In genomic region chr11:68058466-68059201, GRCm38 (mm10) we compare ENCODE assay signal across 18 mouse cellular contexts.
A peak's percentile ranks its signal among the peaks of the same experiment; 100 is the strongest.
DNase-seq lines count a peak whose midpoint lies in the region; ATAC-seq lines count a peak whose summit lies in the region.
"Had no signal": no experiment of that assay in that cellular context is flagged by ENCODE, and none has a peak within 500 bp of the region (broad histone marks: within the 10 kb centered on the region; RNA-seq: fewer than 3 reads in every experiment).

No protein-coding gene starts in this region.

- no peak overlapping the region for H3K4me2 ChIP-seq in midbrain, embryonic 14.5 days (ENCODE audit: low read length)
- H3K4me2 ChIP-seq: forebrain, embryonic 15.5 days; hindbrain, embryonic 14.5 days; intestine, embryonic 15.5 days; limb, embryonic 12.5 days; liver, embryonic 15.5 days; neural tube, embryonic 15.5 days had no signal

- no peak overlapping the region for H3K9ac ChIP-seq in midbrain, embryonic 14.5 days (replicated peaks; ENCODE audit: low read length)
- H3K9ac ChIP-seq: forebrain, embryonic 15.5 days; hindbrain, embryonic 14.5 days; intestine, embryonic 15.5 days; limb, embryonic 12.5 days; liver, embryonic 15.5 days; neural tube, embryonic 15.5 days had no signal

- DNase-seq in heart, adult 11 months, result peak; percentile 92
- DNase-seq in heart, embryonic 10.5 days (ENCODE audit: low spot score), result no peak
- no peak for DNase-seq in midbrain, embryonic 10.5 days (ENCODE audit: low spot score)
- no peak for DNase-seq in midbrain, embryonic 14.5 days
- DNase-seq in gastrocnemius, postnatal 25 days, result peak; percentile 47
- DNase-seq in layer of hippocampus, adult 18-20 months (ENCODE audit: low spot score in 2 of 2), result no peak
- DNase-seq: cerebellum, adult 11 months; cerebellum, postnatal 14 days; kidney, postnatal 14 days; layer of hippocampus, adult 9-11 months; lung, postnatal 14 days had no signal

- no peaks in the 10 kb centered on the region for H3K9me3 ChIP-seq in heart, embryonic 10.5 days
- H3K9me3 ChIP-seq in midbrain, embryonic 10.5 days (replicated peaks), result no peaks in the 10 kb centered on the region
- H3K9me3 ChIP-seq in midbrain, embryonic 14.5 days (ENCODE audit: control insufficient read depth, low read length), result no peaks in the 10 kb centered on the region
- H3K9me3 ChIP-seq: forebrain, embryonic 15.5 days; intestine, embryonic 15.5 days; liver, embryonic 15.5 days; neural tube, embryonic 15.5 days had no signal

- ATAC-seq in midbrain, embryonic 14.5 days (ENCODE audit: low FRiP score, low TSS enrichment), result no peak
- ATAC-seq in megakaryocyte-erythroid progenitor cell, adult 5-6 weeks (replicated peaks; ENCODE audit: low FRiP score, low TSS enrichment, poor library complexity, severe bottlenecking), result no peak
- ATAC-seq: forebrain, embryonic 15.5 days; intestine, embryonic 15.5 days had no signal

- no peak overlapping the region for H3K27ac ChIP-seq in heart, embryonic 10.5 days
- 0 out of 2 replicates have a peak overlapping the region, but pooled peaks have one; percentile 33 for H3K27ac ChIP-seq in midbrain, embryonic 10.5 days (replicated peaks)
- H3K27ac ChIP-seq in midbrain, embryonic 14.5 days (replicated peaks; ENCODE audit: low read depth, low read length), result no peak overlapping the region
- H3K27ac ChIP-seq: forebrain, embryonic 15.5 days; hindbrain, embryonic 14.5 days; intestine, embryonic 15.5 days; limb, embryonic 12.5 days; liver, embryonic 15.5 days; neural tube, embryonic 15.5 days had no signal

- WGBS in heart, embryonic 10.5 days, result 59% methylated on average over 5 of the region's 5 CpGs
- 82% methylated on average over 5 of the region's 5 CpGs for WGBS in midbrain, embryonic 10.5 days
- 78% methylated on average over 5 of the region's 5 CpGs for WGBS in midbrain, embryonic 14.5 days

- H3K4me3 ChIP-seq in heart, embryonic 10.5 days, result no peak overlapping the region
- no peak overlapping the region for H3K4me3 ChIP-seq in midbrain, embryonic 10.5 days
- no peak overlapping the region for H3K4me3 ChIP-seq in midbrain, embryonic 14.5 days (replicated peaks; ENCODE audit: low read depth, low read length)
- H3K4me3 ChIP-seq: forebrain, embryonic 15.5 days; intestine, embryonic 15.5 days; limb, embryonic 12.5 days; liver, embryonic 15.5 days; neural tube, embryonic 15.5 days had no signal

- peaks cover 13% of the 10 kb centered on the region for H3K4me1 ChIP-seq in heart, embryonic 10.5 days
- peaks cover 9% of the 10 kb centered on the region for H3K4me1 ChIP-seq in midbrain, embryonic 10.5 days
- no peaks in the 10 kb centered on the region for H3K4me1 ChIP-seq in midbrain, embryonic 14.5 days (ENCODE audit: control insufficient read depth, insufficient read depth, low read length)
- H3K4me1 ChIP-seq: forebrain, embryonic 15.5 days; liver, embryonic 15.5 days; neural tube, embryonic 15.5 days had no signal

- H3K27me3 ChIP-seq in heart, embryonic 10.5 days (ENCODE audit: insufficient read depth, poor library complexity, severe bottlenecking), result no peaks in the 10 kb centered on the region
- no peaks in the 10 kb centered on the region for H3K27me3 ChIP-seq in midbrain, embryonic 10.5 days (ENCODE audit: low read depth, poor library complexity, severe bottlenecking)
- no peaks in the 10 kb centered on the region for H3K27me3 ChIP-seq in midbrain, embryonic 14.5 days (ENCODE audit: control insufficient read depth, insufficient read depth, low read length)
- H3K27me3 ChIP-seq: forebrain, embryonic 15.5 days; intestine, embryonic 15.5 days; liver, embryonic 15.5 days; neural tube, embryonic 15.5 days had no signal

- peaks cover 3% of the 10 kb centered on the region; the same call in 1 of the 2 replicates for H3K36me3 ChIP-seq in heart, embryonic 10.5 days
- H3K36me3 ChIP-seq in midbrain, embryonic 10.5 days, result no peaks in the 10 kb centered on the region
- no peaks in the 10 kb centered on the region for H3K36me3 ChIP-seq in midbrain, embryonic 14.5 days (ENCODE audit: control insufficient read depth, insufficient read depth, low read length)
- H3K36me3 ChIP-seq: forebrain, embryonic 15.5 days; intestine, embryonic 15.5 days; limb, embryonic 12.5 days; liver, embryonic 15.5 days; neural tube, embryonic 15.5 days had no signal

Comparison
In these comparisons a context has a peak if more than half of its experiments do, and no peak if none do; other contexts are left out.
1. DNase-seq: peak in heart, adult 11 months (single experiment) and gastrocnemius, postnatal 25 days (single experiment); none in heart, embryonic 10.5 days (single experiment), midbrain, embryonic 10.5 days (single experiment), midbrain, embryonic 14.5 days (single experiment) and layer of hippocampus, adult 18-20 months (0 of 2).